Mouse (Mus musculus): ENCODE measurements around the gene Zfp738.
"Not testable (repeated sequence)": the region's sequence is repeated elsewhere in the genome, so short reads cannot be mapped to it uniquely, and the experiment has no call there.

Zfp738 gene

DNA sequence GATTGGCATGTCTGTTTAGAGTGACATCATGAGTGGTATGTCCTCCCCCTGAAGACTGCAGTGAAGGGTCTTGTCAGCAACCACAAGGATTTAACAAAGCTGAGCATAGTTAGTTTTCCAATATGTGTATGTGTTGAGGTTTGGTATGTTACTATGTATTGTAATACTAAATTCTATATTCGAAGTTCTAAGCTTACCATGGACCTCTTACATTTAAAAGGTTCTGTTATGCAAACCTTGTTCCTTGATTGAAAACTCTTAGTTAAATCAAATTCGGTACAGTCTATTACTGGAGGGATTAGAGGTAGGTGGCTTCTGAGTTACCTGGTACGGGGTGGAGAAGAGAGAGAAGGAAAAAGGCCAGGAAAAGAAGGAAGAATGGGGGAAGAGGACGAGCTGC lies at the start of gene Zfp738:
Gene Zfp738, minus strand, starts transcription at position 101 of the 400 bp plus-strand sequence.
- DNase-seq: no peak

DNA sequence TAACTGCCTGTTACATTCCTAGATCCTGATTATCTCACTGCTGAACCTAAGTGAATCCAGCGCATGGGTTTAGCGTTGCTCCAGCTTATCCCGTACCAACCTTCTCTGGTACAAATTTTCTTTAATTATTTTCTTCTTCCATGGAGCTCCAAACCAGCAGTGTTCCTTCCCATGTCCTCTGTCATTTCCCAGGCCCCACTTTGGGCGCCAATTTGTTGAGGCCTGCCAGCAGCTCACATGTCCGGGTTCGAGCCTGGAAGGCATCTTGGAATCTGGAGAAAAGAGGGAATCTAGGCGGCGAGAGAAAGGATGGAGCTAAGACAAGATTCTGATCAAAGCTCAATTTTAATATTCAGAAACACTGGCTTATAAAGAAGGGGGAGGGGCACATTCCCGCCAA lies 47.5 kb upstream of the Zfp738 start:
- DNase-seq: not testable (repeated sequence)

DNA sequence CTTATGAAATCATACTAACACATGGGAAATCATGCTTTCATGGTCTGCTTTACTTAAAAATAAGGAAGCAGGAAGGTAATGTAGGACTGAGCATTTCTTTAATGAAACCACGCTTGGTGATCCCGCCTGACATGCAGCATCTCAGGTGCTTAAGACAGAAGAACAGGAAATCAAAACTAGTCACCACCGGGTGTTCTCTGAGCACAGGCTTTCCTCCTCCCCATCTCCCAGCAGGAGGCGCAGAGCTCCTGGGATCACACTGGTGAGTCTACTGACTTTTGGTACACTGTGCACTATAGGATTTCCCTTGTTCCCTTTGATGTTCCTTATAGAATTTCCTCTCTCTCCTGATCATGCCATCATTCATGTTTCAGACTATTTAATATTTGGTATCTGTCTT lies 42.6 kb upstream of the Zfp738 start:
- DNase-seq: peak; percentile 30

DNA sequence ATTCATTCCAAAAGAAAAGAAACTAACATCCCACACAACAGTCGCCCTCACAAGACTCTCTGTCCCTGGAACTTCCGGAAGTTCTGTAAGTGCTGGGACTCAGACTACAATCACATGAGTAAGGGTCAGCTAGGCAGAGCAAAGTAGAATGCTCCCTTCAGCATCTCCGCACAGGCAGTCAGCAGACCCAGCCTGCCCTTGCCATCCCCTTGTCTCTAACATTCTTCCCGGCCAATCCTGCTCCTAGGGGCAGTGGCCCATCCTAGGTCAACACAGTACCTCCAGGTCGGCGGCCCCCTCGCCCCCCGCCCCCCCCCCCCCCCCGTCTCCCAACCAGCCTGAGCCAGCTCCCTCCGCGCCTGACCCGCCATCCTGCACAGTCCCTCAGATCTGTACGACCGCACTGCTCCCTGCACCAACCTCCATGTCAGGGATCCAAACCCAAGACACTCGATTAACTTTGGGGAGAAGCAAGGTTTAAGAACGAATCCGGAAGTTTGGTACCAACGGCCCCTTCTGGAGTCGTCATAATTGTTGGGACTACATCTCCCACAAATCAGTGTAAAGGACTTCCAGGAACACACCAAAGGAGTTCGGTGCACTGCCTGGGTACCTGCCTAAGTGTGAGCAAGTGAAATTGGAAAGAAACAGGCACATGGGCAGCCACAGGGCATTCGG lies 41.9 kb upstream of the Zfp738 start, which contains the start of gene Zfp65:
Gene Zfp65, minus strand, starts transcription at position 533 of the 678 bp plus-strand sequence.
- peak; percentile 31 for DNase-seq

DNA sequence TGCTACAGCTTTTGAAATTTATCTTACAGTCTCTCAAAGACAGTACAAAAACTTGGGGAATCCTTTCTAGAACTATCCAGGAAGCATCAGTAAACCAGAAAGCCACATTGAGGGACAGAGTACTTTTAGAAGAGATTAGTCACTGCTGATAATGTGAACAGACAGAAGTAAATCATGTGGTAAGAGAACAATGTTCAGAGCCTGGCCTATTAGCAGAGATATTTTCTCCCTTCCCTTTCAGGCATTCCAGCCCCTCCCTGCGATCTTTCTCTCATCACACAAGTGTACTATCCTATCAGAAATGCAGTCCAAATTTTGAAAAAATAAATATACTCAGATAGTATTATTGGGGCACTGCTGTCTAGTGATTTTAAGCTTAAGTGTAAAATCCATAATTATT lies 41.2 kb upstream of the Zfp738 start:
- DNase-seq: no peak

DNA sequence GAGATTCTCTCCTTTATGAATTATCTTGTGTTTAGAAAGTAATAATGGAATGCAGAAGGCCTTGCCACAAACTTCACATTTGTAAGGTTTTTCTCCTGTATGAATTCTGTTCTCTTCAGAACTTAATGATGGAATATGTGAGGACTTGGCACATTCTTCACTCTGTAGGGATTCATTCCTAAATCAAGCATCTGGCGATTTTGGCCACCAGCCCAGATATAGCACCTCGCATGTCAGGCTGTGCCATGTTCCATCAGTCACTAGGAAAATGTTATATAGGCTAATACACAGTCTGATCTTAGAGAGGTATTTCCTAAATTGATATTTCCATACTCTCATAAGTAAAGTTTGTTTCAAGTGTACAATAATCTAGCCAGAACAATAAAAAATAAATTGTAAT lies 38.5 kb upstream of the Zfp738 start:
- peak; percentile 19 for DNase-seq

DNA sequence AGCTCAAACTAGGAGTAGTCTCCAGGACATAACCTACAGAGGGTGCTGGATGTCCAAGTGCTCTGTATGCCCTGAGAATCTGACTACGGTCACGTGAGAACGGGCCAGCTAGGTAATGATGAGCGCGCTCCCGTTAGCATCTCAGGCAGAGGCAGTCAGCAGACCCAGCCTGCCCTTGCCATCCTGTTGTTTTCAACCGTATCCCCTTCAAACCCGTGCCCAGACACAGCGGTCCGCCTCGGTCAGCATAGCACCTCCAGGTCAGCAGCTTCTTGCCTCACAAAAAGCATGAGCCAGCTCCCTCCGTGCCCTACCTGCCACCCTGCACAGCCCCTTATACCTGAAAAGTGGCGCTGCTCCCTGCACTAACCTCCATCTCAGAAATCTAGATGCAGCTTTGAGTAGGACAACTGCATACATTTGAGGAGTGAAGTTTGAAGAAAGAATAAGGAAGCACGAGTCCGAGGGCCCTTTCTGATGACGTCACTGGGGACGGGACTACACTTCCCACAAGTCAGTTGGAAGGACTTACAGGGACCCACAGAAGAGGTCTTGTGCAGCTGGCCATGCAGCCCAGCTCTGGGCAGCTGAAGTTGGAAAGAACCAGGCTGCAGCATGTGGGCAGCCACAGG lies 37.1 kb upstream of the Zfp738 start:
- DNase-seq: peak; percentile 85

DNA sequence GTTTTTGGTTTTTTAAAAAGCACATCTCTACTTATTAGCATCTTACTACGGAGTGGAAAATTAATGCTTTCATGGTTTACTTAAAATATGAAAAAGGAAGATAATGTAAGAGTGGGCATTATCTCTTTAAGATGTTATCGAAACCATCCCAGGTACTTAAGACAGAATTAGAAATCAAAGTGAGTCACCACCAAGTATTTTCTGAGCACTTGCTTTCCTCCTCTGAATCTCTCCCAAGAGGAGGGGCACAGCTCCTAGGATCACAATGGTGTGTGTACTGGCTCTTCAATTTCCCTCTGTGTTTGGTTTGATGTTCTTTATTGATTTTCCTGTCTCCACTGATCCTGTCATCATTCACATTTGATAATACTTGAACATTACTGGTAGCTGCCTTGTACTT lies 3.0 kb downstream of the Zfp738 start:
- not testable (repeated sequence) for DNase-seq

DNA sequence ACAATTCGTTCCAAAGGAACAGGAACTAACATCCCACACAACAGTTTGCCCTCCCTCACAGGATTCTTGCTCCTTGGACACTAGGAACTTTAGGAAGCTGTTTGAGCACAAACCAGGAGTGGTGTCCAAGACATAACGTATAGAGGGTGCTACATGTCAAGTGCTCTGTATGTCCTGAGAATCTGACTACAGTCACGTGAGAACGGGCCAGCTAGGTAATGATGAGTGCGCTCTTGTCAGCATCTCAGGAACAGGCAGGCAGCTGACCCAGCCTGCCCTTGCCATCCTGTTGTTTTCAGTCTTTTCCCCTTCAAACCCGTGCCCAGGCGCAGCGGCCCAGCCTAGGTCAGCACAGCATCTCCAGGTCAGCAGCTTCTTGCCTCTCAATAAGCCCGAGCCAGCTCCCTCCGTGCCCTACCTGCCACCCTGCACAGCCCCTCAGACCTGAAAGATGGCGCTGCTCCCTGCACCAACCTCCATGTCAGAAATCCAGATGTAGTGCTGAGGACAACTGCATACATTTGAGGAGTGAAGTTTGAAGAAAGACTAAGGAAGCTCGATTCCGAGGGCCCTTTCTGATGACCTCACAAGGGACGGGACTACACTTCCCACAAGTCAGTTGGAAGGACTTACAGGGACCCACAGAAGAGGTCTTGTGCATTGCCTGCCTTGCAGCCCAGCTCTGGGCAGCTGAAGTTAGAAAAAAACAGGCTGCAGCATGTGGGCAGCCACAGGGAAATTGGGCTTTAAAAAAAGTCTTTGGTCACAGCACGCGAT lies 3.7 kb downstream of the Zfp738 start:
- DNase-seq: peak; percentile 64

DNA sequence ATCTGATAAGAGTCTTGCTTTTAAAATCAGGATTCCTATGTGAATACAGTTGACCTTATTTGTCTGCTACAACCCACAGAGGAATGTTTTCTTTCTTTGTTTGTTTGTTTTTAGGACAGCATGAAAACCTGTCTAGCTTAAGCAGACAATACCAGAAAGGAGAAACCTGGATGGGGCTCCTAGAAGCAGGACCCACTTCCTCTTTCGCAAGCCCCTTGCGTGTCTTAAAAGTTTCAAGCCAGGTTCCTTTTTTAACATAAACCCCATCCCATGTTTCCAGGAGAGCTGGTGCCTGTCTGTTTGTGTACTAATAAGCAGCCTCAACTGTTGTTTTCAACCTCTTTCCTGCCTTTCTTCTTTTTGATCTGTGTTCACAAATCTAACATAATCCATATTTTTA lies 12.0 kb downstream of the Zfp738 start:
- no peak for DNase-seq

DNA sequence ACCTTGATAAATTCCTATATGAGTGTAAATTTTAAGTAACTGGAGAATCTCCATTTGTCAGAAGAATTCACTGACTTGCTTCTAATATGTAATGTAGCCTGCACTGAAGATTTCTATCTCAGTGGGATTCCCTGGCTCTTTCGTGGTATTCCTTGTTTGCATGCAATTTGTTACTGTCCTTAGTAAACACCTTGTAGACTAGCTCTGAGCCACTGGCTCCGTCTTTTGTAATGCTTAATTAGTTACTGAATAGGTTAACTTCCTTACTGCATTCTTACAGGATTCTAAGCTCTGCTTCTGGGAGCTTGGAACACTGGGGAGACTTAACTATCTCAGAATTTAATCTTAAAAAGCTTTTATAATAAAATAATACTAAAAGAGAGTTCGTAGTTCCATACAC lies 34.4 kb downstream of the Zfp738 start:
- no peak for DNase-seq

DNA sequence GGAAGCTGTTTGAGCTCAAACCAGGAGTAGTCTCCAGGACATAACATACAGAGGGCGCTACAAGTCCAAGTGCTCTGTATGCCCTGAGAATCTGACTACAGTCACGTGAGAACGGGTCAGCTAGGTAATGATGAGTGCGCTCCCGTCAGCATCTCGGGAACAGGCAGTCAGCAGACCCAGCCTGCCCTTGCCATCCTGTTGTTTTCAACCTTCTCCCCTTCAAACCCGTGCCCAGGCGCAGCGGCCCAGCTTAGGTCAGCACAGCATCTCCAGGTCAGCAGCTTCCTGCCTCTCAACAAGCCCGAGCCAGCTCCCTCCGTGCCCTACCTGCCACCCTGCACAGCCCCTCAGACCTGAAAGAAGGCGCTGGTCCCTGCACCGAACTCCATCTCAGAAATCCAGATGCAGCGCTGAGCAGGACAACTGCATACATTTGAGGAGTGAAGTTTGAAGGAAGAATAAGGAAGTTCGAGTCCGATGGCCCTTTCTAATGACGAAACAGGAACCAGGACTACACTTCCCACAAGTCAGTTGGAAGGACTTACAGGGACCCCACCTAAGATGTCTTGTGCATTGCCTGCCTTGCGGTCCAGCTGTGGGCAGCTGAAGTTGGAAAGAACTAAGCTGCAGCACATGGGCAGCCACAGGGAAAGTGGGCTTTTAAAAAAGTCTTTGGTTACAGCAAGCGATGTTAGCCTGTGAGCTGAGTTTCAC lies 49.4 kb downstream of the Zfp738 start, which contains the start of the genes Gm49345 and Zfp729a:
Gene Gm49345, minus strand, starts transcription at position 476 of the 714 bp plus-strand sequence.
Gene Zfp729a, minus strand, starts transcription at position 498 of the 714 bp plus-strand sequence.
- DNase-seq: peak; percentile 68

DNA sequence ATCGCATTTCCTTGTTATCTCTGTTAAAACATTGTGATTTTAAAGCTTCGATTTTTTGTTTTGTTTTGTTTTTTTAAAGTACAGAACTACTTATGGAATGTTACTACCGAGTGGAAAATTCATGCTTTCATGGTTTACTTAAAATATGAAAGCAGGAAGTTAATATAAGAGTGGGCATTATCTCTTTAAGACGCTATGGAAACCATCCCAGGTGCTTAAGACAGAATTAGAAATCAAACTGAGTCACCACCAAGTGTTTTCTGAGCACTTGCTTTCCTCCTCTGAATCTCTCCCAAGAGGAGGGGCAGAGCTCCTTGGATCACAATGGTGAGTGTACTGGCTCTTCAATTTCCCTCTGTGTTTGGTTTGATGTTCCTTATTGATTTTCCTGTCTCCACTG lies 76.8 kb downstream of the Zfp738 start:
- no peak for DNase-seq

DNA sequence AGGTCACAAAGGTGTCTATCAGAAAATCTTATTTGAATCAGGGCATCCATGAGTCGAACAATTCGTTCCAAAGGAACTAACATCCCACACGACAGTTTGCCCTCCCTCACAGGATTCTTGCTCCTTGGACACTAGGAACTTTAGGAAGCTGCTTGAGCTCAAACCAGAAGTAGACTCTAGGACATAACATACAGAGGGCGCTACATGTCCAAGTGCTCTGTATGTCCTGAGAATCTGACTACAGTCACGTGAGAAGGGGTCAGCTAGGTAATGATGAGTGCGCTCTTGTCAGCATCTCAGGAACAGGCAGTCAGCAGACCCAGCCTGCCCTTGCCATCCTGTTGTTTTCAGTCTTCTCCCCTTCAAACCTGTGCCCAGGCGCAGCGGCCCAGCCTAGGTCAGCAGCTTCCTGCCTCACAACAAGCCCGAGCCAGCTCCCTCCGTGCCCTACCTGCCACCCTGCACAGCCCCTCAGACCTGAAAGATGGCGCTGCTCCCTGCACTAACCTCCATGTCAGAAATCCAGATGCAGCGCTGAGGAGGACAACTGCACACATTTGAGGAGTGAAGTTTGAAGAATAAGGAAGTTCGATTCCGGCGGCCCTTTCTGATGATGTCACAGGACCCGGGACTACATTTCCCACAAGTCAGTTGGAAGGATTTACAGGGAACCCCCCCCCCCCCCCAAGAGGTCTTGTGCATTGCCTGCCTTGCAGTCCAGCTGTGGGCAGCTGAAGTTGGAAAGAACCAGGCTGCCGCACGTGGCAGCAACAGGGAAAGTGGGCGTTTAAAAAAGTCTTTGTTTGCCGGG lies 77.6 kb downstream of the Zfp738 start, which contains the start of gene Zfp729b:
Gene Zfp729b, minus strand, starts transcription at position 642 of the 811 bp plus-strand sequence.
- DNase-seq: peak; percentile 84

Measured in right cerebral cortex, postnatal 14 days (tissue).